Mouse (Mus musculus): ENCODE results near the gene Catsper2. TPM values are rescaled to one million over a fixed set of nuclear protein-coding genes. Genes with fewer than 3 reads are reported as not detected.
A peak's percentile ranks its signal among the peaks of the same experiment; 100 is the strongest.
"Not testable (repeated sequence)": the region's sequence is repeated elsewhere in the genome, so short reads cannot be mapped to it uniquely, and the experiment has no call there.

Catsper2 gene
- polyA plus RNA-seq, 1 experiment = 3.6 TPM

- no peak overlapping the region for H3K27ac ChIP-seq (replicated peaks; ENCODE audit: low read depth, low read length)
- H3K4me3 ChIP-seq (ENCODE audit: insufficient read depth, low read depth, low read length) = no peak overlapping the region
These were observed 5.4 kb downstream of the Catsper2 start for GRCm38 (mm10) chr2:121408160-121408559.

GRCm38 (mm10) chr2:121403296-121403695 lies 10.3 kb downstream of the Catsper2 start:
- Histone ChIP-seq H3K4me3 (ENCODE audit: insufficient read depth, low read depth, low read length) (no peak overlapping the region), H3K4me1 (ENCODE audit: control insufficient read depth, insufficient read depth, insufficient read length, low read length) (no peaks in the 10 kb centered on the region), H3K27ac (replicated peaks; ENCODE audit: low read depth, low read length) (no peak overlapping the region)

More at GRCm38 (mm10) chr2:121408160-121408559, 5.4 kb downstream of the Catsper2 start:
- H3K4me1 ChIP-seq (ENCODE audit: control insufficient read depth, insufficient read depth, insufficient read length, low read length) = no peaks in the 10 kb centered on the region

- no peak overlapping the region for H3K4me3 ChIP-seq (ENCODE audit: insufficient read depth, low read depth, low read length)
- no peaks in the 10 kb centered on the region for H3K4me1 ChIP-seq (ENCODE audit: control insufficient read depth, insufficient read depth, insufficient read length, low read length)
- no peak overlapping the region for H3K27ac ChIP-seq (replicated peaks; ENCODE audit: low read depth, low read length)
These were observed 17.0 kb downstream of the Catsper2 start for GRCm38 (mm10) chr2:121396624-121397023.

- not testable (repeated sequence) for H3K27ac ChIP-seq (replicated peaks; ENCODE audit: low read depth, low read length); H3K4me3 ChIP-seq (ENCODE audit: insufficient read depth, low read depth, low read length); H3K4me1 ChIP-seq (ENCODE audit: control insufficient read depth, insufficient read depth, insufficient read length, low read length)
These were observed 26.5 kb downstream of the Catsper2 start, which contains the start of gene Strc for GRCm38 (mm10) chr2:121386961-121387575. Gene Strc (minus strand): TSS chr2:121387168.

GRCm38 (mm10) chr2:121374766-121375165 lies 38.8 kb downstream of the Catsper2 start:
- Histone ChIP-seq H3K4me1 (ENCODE audit: control insufficient read depth, insufficient read depth, insufficient read length, low read length) (no peaks in the 10 kb centered on the region), H3K4me3 (ENCODE audit: insufficient read depth, low read depth, low read length) (no peak overlapping the region), H3K27ac (replicated peaks; ENCODE audit: low read depth, low read length) (no peak overlapping the region)

- H3K4me1 ChIP-seq (ENCODE audit: control insufficient read depth, insufficient read depth, insufficient read length, low read length) = no peaks in the 10 kb centered on the region
- no peak overlapping the region for H3K4me3 ChIP-seq (ENCODE audit: insufficient read depth, low read depth, low read length)
- H3K27ac ChIP-seq (replicated peaks; ENCODE audit: low read depth, low read length) = no peak overlapping the region
These were observed 41.3 kb downstream of the Catsper2 start for GRCm38 (mm10) chr2:121372266-121372665.

GRCm38 (mm10) chr2:121370921-121371320 lies 42.7 kb downstream of the Catsper2 start:
- Histone ChIP-seq H3K4me3 (ENCODE audit: insufficient read depth, low read depth, low read length) (no peak overlapping the region), H3K27ac (replicated peaks; ENCODE audit: low read depth, low read length) (no peak overlapping the region), H3K4me1 (ENCODE audit: control insufficient read depth, insufficient read depth, insufficient read length, low read length) (no peaks in the 10 kb centered on the region)

GRCm38 (mm10) chr2:121368831-121369230 lies 44.8 kb downstream of the Catsper2 start:
- H3K4me3 ChIP-seq (ENCODE audit: insufficient read depth, low read depth, low read length) = no peak overlapping the region
- H3K27ac ChIP-seq (replicated peaks; ENCODE audit: low read depth, low read length) = no peak overlapping the region
- H3K4me1 ChIP-seq (ENCODE audit: control insufficient read depth, insufficient read depth, insufficient read length, low read length) = no peaks in the 10 kb centered on the region

GRCm38 (mm10) chr2:121363656-121364055 lies 49.9 kb downstream of the Catsper2 start:
- H3K4me1 ChIP-seq (ENCODE audit: control insufficient read depth, insufficient read depth, insufficient read length, low read length) = no peaks in the 10 kb centered on the region; the same call in 1 of the 2 replicates
- H3K4me3 ChIP-seq (ENCODE audit: insufficient read depth, low read depth, low read length) = no peak overlapping the region
- no peak overlapping the region for H3K27ac ChIP-seq (replicated peaks; ENCODE audit: low read depth, low read length)

GRCm38 (mm10) chr2:121359461-121359860 lies 54.1 kb downstream of the Catsper2 start:
- Histone ChIP-seq H3K4me1 (ENCODE audit: control insufficient read depth, insufficient read depth, insufficient read length, low read length) (peaks cover 2% of the 10 kb centered on the region; the same call in 1 of the 2 replicates), H3K4me3 (ENCODE audit: insufficient read depth, low read depth, low read length) (no peak overlapping the region), H3K27ac (replicated peaks; ENCODE audit: low read depth, low read length) (no peak overlapping the region)

GRCm38 (mm10) chr2:121358381-121358780 lies 55.2 kb downstream of the Catsper2 start:
- H3K27ac ChIP-seq (replicated peaks; ENCODE audit: low read depth, low read length) = no peak overlapping the region
- peak overlapping the region; percentile 20; the same call in 1 of the 2 replicates for H3K4me3 ChIP-seq (ENCODE audit: insufficient read depth, low read depth, low read length)
- H3K4me1 ChIP-seq (ENCODE audit: control insufficient read depth, insufficient read depth, insufficient read length, low read length) = peaks cover 2% of the 10 kb centered on the region; the same call in 1 of the 2 replicates

GRCm38 (mm10) chr2:121357961-121358360 lies 55.6 kb downstream of the Catsper2 start:
- no peak overlapping the region for H3K4me3 ChIP-seq (ENCODE audit: insufficient read depth, low read depth, low read length)

GRCm38 (mm10) chr2:121357494-121357893 lies 56.1 kb downstream of the Catsper2 start, which contains the start of gene Ckmt1:
Gene Ckmt1 (plus strand): TSS chr2:121357714.
- H3K4me1 ChIP-seq (ENCODE audit: control insufficient read depth, insufficient read depth, insufficient read length, low read length) = peaks cover 2% of the 10 kb centered on the region; the same call in 1 of the 2 replicates
- peak within 1 kb of the TSS; percentile 20; the same call in 1 of the 2 replicates for H3K4me3 ChIP-seq (ENCODE audit: insufficient read depth, low read depth, low read length)
- no peak within 1 kb of the TSS for H3K27ac ChIP-seq (replicated peaks; ENCODE audit: low read depth, low read length)

More at GRCm38 (mm10) chr2:121357961-121358360, 55.6 kb downstream of the Catsper2 start:
- no peak overlapping the region for H3K27ac ChIP-seq (replicated peaks; ENCODE audit: low read depth, low read length)
- peaks cover 2% of the 10 kb centered on the region; the same call in 1 of the 2 replicates for H3K4me1 ChIP-seq (ENCODE audit: control insufficient read depth, insufficient read depth, insufficient read length, low read length)

GRCm38 (mm10) chr2:121354820-121355592 lies 58.6 kb downstream of the Catsper2 start, which contains the start of gene Ppip5k1:
Gene Ppip5k1 (minus strand): TSS chr2:121355396.
- Histone ChIP-seq H3K4me1 (ENCODE audit: control insufficient read depth, insufficient read depth, insufficient read length, low read length) (peaks cover 2% of the 10 kb centered on the region; the same call in 1 of the 2 replicates), H3K27ac (replicated peaks; ENCODE audit: low read depth, low read length) (peak within 1 kb of the TSS; percentile 89), H3K4me3 (ENCODE audit: insufficient read depth, low read depth, low read length) (peak within 1 kb of the TSS; percentile 94)

- peak overlapping the region; percentile 89 for H3K27ac ChIP-seq (replicated peaks; ENCODE audit: low read depth, low read length)
- H3K4me3 ChIP-seq (ENCODE audit: insufficient read depth, low read depth, low read length) = peak overlapping the region; percentile 94
- H3K4me1 ChIP-seq (ENCODE audit: control insufficient read depth, insufficient read depth, insufficient read length, low read length) = peaks cover 2% of the 10 kb centered on the region; the same call in 1 of the 2 replicates
These were observed 59.2 kb downstream of the Catsper2 start for GRCm38 (mm10) chr2:121354378-121354777.

All from brown adipose tissue, adult 24 weeks (tissue).